Mouse (Mus musculus) cortical plate, adult 2 months (tissue): Measurements from ENCODE around the gene Nrip3.

Experiments
- CTCF ChIP-seq: fragments of 200-500 bp; IDR thresholded peaks from 2 replicates; pipeline ENCODE4 v1.5.1; 2011; ENCODE audit warnings: mild to moderate bottlenecking, control low read depth, low read length; ENCODE audit not compliant: insufficient read depth; ENCODE audit errors: extremely low read depth
- POLR2A ChIP-seq: fragments of 200-500 bp; IDR thresholded peaks from 2 replicates; pipeline ENCODE4 v1.6.1; 2011; ENCODE audit warnings: mild to moderate bottlenecking, low read length, control low read depth; ENCODE audit not compliant: insufficient read depth; ENCODE audit errors: extremely low read depth

GRCm38 (mm10) chr7:109783281-109783680, 1.5 kb upstream of the Nrip3 start:
- TF ChIP-seq CTCF (no peak), POLR2A (no peak)
